ENCODE assay signal across 8 mouse cellular contexts in the genomic region with DNA sequence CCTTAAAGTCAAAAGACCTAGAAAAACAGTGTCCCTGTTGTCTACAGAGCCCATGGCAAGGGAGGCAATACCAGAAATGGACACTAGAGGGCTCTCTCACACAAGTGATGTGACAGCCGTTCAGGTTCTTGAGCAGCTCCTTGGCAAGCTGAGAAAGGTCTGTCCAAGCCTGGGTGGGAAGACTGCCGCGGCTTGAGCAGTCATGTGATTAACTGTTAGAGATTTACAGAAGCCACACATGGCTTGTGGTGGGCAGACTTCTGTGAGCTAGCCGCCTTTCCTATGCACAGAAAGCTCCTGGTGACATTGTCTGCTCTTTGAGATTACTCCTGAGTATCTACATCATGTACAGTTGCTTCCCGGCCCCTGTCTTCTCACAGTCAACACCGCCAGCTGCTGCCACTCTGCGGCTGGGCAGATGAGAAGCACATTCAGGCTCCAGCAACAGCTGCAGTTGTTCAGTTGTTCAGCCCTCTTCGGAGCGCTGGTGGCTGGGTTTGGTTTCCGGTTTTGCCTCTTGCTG.
DNase-seq lines count a peak whose midpoint lies in the region; ATAC-seq and TF ChIP-seq lines count a peak whose summit lies in the region.

No protein-coding gene starts in this region.

- peak; percentile 83 for DNase-seq in c-Kit-positive CD71-positive TER-119-positive erythroid progenitor cells, embryonic 14.5 days (ENCODE audit: low spot score)
- DNase-seq in heart, postnatal 0 days (ENCODE audit: low spot score), result peak; percentile 82
- DNase-seq in kidney, postnatal 36 days, result peak; percentile 93 to 95
- peak; percentile 89 for DNase-seq in liver, postnatal 0 days

- peak; percentile 79 for TF ChIP-seq CTCF in ES-Bruce4 (IDR thresholded peaks at IDR 0.05; ENCODE audit: low read depth, low read length)
- TF ChIP-seq CTCF in heart, postnatal 0 days (IDR thresholded peaks at IDR 0.05; ENCODE audit: low read depth), result peak; percentile 97
- peak; percentile 98 for TF ChIP-seq CTCF in liver, postnatal 0 days (IDR thresholded peaks at IDR 0.05; ENCODE audit: low read depth)
- peak; percentile 86 for TF ChIP-seq CTCF in testis, adult 2 months (IDR thresholded peaks at IDR 0.05; ENCODE audit: control insufficient read depth, insufficient read depth, insufficient replicate concordance, low read depth, low read length)

- no peaks in the 10 kb centered on the region for H3K27me3 ChIP-seq in ES-Bruce4 (ENCODE audit: control insufficient read depth, insufficient read depth, low read length, poor library complexity, severe bottlenecking)
- no peaks in the 10 kb centered on the region for H3K27me3 ChIP-seq in forebrain, embryonic 13.5 days
- H3K27me3 ChIP-seq in heart, postnatal 0 days (ENCODE audit: control insufficient read depth, insufficient read depth, low read length), result no peaks in the 10 kb centered on the region
- H3K27me3 ChIP-seq in liver, postnatal 0 days (ENCODE audit: insufficient read depth, low read length), result no peaks in the 10 kb centered on the region
- H3K27me3 ChIP-seq in neural tube, embryonic 14.5 days (ENCODE audit: control insufficient read depth, insufficient read depth, low read length), result no peaks in the 10 kb centered on the region
- no peaks in the 10 kb centered on the region for H3K27me3 ChIP-seq in testis, adult 2 months (ENCODE audit: control insufficient read depth, insufficient read depth, low read length)

- no peaks in the 10 kb centered on the region for H3K9me3 ChIP-seq in ES-Bruce4 (replicated peaks; ENCODE audit: control insufficient read depth, insufficient read depth, low read length, poor library complexity, severe bottlenecking)
- H3K9me3 ChIP-seq in forebrain, embryonic 13.5 days (replicated peaks), result no peaks in the 10 kb centered on the region
- H3K9me3 ChIP-seq in heart, postnatal 0 days (replicated peaks; ENCODE audit: control insufficient read depth, low read length), result no peaks in the 10 kb centered on the region
- H3K9me3 ChIP-seq in liver, postnatal 0 days (ENCODE audit: low read length), result no peaks in the 10 kb centered on the region
- H3K9me3 ChIP-seq in neural tube, embryonic 14.5 days (ENCODE audit: control insufficient read depth, low read length), result no peaks in the 10 kb centered on the region

- ATAC-seq in forebrain, embryonic 13.5 days, result peak; percentile 79
- ATAC-seq in heart, postnatal 0 days (ENCODE audit: insufficient read depth, low read depth), result peak; percentile 81
- peak; percentile 67 for ATAC-seq in liver, postnatal 0 days
- peak; percentile 86 for ATAC-seq in neural tube, embryonic 14.5 days (ENCODE audit: low read depth)

- H3K4me3 ChIP-seq in ES-Bruce4 (ENCODE audit: low read depth, low read length), result no peak overlapping the region
- no peak overlapping the region for H3K4me3 ChIP-seq in forebrain, embryonic 13.5 days
- no peak overlapping the region for H3K4me3 ChIP-seq in heart, postnatal 0 days (ENCODE audit: low read depth, low read length)
- no peak overlapping the region for H3K4me3 ChIP-seq in liver, postnatal 0 days (ENCODE audit: low read depth, low read length)
- no peak overlapping the region for H3K4me3 ChIP-seq in neural tube, embryonic 14.5 days (ENCODE audit: low read depth, low read length)
- no peak overlapping the region for H3K4me3 ChIP-seq in testis, adult 2 months (ENCODE audit: control insufficient read depth, low read depth, low read length)

- H3K4me2 ChIP-seq in forebrain, embryonic 13.5 days, result no peak overlapping the region
- H3K4me2 ChIP-seq in heart, postnatal 0 days (ENCODE audit: low read depth, low read length), result peak overlapping the region; percentile 35
- H3K4me2 ChIP-seq in liver, postnatal 0 days (ENCODE audit: low read depth, low read length), result no peak overlapping the region
- H3K4me2 ChIP-seq in neural tube, embryonic 14.5 days (ENCODE audit: low read depth, low read length), result no peak overlapping the region

- no peak for TF ChIP-seq EP300 in ES-Bruce4 (IDR thresholded peaks at IDR 0.05; ENCODE audit: insufficient read depth, low read depth, low read length)
- no peak for TF ChIP-seq EP300 in heart, postnatal 0 days (IDR thresholded peaks at IDR 0.05; ENCODE audit: low read depth)
- no peak for TF ChIP-seq EP300 in liver, postnatal 0 days (IDR thresholded peaks at IDR 0.05; ENCODE audit: low read depth)

- H3K36me3 ChIP-seq in ES-Bruce4 (ENCODE audit: control insufficient read depth, insufficient read depth, low read length, poor library complexity, severe bottlenecking), result no peaks in the 10 kb centered on the region
- H3K36me3 ChIP-seq in forebrain, embryonic 13.5 days (ENCODE audit: poor library complexity, severe bottlenecking), result no peaks in the 10 kb centered on the region
- H3K36me3 ChIP-seq in heart, postnatal 0 days (replicated peaks; ENCODE audit: control insufficient read depth, insufficient read depth, low read length), result no peaks in the 10 kb centered on the region
- no peaks in the 10 kb centered on the region for H3K36me3 ChIP-seq in liver, postnatal 0 days (replicated peaks; ENCODE audit: insufficient read depth, low read length)
- no peaks in the 10 kb centered on the region for H3K36me3 ChIP-seq in neural tube, embryonic 14.5 days (ENCODE audit: control insufficient read depth, insufficient read depth, low read length)
- H3K36me3 ChIP-seq in testis, adult 2 months (ENCODE audit: control insufficient read depth, insufficient read depth, low read length), result no peaks in the 10 kb centered on the region

- H3K9ac ChIP-seq in ES-Bruce4 (ENCODE audit: low read depth, poor library complexity, severe bottlenecking), result no peak overlapping the region
- no peak overlapping the region for H3K9ac ChIP-seq in forebrain, embryonic 13.5 days
- no peak overlapping the region for H3K9ac ChIP-seq in heart, postnatal 0 days (replicated peaks; ENCODE audit: low read depth, low read length)
- H3K9ac ChIP-seq in liver, postnatal 0 days (replicated peaks), result no peak overlapping the region
- no peak overlapping the region for H3K9ac ChIP-seq in neural tube, embryonic 14.5 days (replicated peaks; ENCODE audit: low read depth, low read length)

- H3K27ac ChIP-seq in ES-Bruce4 (ENCODE audit: insufficient read depth, low read length), result no peak overlapping the region
- no peak overlapping the region for H3K27ac ChIP-seq in forebrain, embryonic 13.5 days
- peak overlapping the region; percentile 44; the same call in 1 of the 2 replicates for H3K27ac ChIP-seq in heart, postnatal 0 days (ENCODE audit: low read depth)
- H3K27ac ChIP-seq in liver, postnatal 0 days (ENCODE audit: low read depth), result no peak overlapping the region
- no peak overlapping the region for H3K27ac ChIP-seq in neural tube, embryonic 14.5 days (ENCODE audit: low read depth, low read length)
- H3K27ac ChIP-seq in testis, adult 2 months (ENCODE audit: control insufficient read depth, insufficient read depth, low read depth, low read length), result no peak overlapping the region

- TF ChIP-seq POLR2A in ES-Bruce4 (IDR thresholded peaks at IDR 0.05; ENCODE audit: insufficient read depth, low read length), result no peak
- no peak for TF ChIP-seq POLR2A in testis, adult 2 months (IDR thresholded peaks at IDR 0.05; ENCODE audit: control insufficient read depth, low read depth, low read length)

- WGBS in forebrain, embryonic 13.5 days, result 53% methylated on average over 10 of the region's 10 CpGs
- 34% methylated on average over 10 of the region's 10 CpGs for WGBS in heart, postnatal 0 days
- WGBS in liver, postnatal 0 days (ENCODE audit: insufficient replicate concordance), result 33% methylated on average over 10 of the region's 10 CpGs
- WGBS in neural tube, embryonic 14.5 days, result 51% methylated on average over 10 of the region's 10 CpGs

- H3K4me1 ChIP-seq in ES-Bruce4 (ENCODE audit: control insufficient read depth, insufficient read depth, low read length), result no peaks in the 10 kb centered on the region
- no peaks in the 10 kb centered on the region for H3K4me1 ChIP-seq in forebrain, embryonic 13.5 days
- no peaks in the 10 kb centered on the region for H3K4me1 ChIP-seq in heart, postnatal 0 days (ENCODE audit: control insufficient read depth, insufficient read depth)
- H3K4me1 ChIP-seq in liver, postnatal 0 days (ENCODE audit: insufficient read depth), result no peaks in the 10 kb centered on the region
- H3K4me1 ChIP-seq in neural tube, embryonic 14.5 days (ENCODE audit: control insufficient read depth, insufficient read depth, low read length), result peaks cover 3% of the 10 kb centered on the region; the same call in 1 of the 2 replicates
- no peaks in the 10 kb centered on the region for H3K4me1 ChIP-seq in testis, adult 2 months (ENCODE audit: control insufficient read depth, insufficient read depth, low read length)
